Mouse (Mus musculus) retina, embryonic 14.5 days (tissue): Measurements from ENCODE around the gene Coq8a.

ENCODE experiments used
- DNase-seq: peaks from one replicate; pipeline ENCODE4 v3.0.0-alpha.2; 2015; ENCODE audit warnings: low spot score

Gene Coq8a

GRCm38 (mm10) chr1:180198959-180199714, at the start of gene Coq8a:
Coq8a (minus strand) TSS chr1:180199602.
- DNase-seq, result no peak

DNA sequence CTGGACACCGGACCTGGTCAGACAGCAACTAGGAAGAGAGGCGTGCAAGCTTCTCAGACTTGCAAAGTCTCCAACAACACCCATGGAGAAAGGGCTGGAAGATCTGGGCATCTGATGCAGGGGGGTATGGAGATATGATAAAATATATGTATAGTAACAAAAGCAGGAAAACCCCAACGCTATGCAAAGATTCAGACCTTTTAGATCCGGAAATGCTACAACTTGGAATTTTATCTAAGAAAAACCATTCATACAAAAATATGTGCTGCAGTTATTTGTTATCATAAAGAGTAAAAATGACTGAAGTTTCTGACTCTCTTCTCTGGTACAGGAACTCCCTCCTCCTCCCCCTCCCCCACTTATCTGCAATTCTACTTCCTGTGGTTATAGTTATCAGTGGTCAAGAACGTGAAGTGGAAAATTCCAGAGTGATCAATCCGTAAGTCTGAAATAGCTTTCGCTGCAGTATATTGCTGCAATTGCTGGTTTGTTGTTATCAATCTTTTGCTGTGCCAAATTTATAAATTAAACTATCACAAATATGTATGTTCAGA, 49.3 kb upstream of the Coq8a start:
- DNase-seq, result no peak

DNA sequence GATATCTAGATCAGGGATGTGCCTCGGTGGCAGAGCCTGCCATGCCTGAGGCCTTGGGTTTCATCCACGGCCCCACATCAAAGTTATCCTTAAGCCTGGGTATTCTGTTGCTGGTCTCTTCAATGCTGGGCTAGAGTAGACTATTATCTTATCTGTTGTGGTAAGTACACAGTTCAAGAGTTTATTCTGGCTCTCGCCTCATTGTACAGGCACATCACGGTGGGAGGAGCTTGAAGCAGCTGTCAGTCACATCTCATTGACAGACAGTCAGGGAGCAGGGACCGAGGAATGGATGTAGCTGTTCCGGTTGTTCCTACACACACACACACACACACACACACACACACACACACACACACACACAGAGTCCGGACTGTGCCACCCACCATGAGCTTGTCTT, 48.5 kb upstream of the Coq8a start:
- DNase-seq, result no peak

- no peak for DNase-seq
Observed at GRCm38 (mm10) chr1:180245741-180246507, 46.5 kb upstream of the Coq8a start.

DNA sequence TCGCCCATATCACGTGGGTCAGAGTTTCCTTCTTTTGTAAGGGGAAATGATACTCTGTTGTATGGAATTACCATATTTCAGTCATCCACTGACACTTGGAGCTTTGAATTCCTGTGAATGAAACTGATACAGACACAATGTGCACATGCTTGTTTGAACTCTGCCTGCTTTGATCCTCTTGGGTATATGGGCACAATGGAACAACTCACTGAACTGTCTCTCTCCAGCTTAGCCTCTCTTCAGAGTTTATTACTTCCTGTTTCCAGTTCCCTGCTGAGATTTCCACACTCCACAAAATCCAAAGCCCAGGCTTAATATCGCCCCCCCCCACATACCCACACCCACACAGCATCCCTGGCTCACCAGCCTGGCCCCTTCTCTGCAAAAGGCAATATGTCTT, 32.3 kb upstream of the Coq8a start:
- DNase-seq, result no peak

DNA sequence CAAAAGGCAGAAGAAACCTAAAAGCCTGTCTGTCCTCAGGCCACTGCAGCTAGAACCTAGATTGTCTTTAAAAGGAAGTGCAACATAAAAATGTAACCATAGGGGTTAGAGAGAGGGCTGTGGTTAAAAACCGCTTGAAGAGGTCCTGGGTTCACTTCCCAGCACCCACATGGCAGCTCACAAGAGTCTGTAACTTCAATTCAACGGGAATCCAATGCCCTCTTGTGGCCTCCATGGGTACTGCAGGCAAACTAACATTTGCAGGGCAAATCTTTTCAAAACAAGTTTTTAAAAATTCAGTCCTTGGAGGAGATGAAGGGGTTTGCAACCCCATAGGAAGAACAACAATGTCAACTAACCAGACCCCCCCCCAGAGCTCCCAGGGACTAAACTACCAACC, 31.2 kb upstream of the Coq8a start:
- peak; percentile 61 for DNase-seq

DNA sequence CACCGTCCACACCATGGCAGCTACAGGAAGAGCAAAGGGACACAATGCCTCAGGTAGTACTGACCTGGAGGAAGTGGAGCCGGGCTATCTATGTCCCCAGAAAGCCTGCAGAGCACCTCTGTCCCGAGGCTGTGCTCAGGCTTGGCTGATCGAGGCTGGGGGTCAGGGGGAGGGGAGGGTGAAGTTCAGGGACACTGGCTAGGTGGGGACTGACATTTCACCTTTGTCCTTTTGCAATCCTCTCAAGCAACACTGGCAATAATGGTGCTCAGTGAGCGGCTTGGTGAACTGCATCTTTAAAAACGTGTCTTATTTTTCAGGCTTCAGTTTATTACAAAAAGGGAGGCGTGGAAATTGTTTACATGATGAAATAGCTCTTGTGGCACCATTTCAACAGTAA, 30.5 kb upstream of the Coq8a start:
- no peak for DNase-seq

GRCm38 (mm10) chr1:180228854-180229253, 29.5 kb upstream of the Coq8a start:
- DNase-seq, result no peak

DNA sequence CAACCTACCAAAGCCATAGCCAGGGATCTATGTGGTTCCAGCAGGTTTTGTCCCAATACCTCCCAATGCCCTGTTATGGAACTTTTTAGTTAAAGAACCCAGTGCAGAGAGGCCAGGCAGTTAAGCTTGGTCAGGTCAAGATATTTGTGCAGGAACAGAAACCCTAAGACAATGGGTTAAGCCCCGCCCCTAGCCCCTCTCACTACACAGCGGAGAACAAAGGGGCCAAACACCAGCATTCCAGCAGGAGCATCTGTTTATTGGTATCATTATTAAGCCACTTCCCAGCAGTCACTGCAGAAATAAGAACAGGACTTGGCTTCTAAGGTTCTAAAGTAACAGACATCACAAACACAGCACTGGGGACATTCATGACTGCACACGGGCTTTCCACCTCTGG, 27.4 kb upstream of the Coq8a start:
- DNase-seq, result peak; percentile 70

- DNase-seq, result peak; percentile 63
Observed at GRCm38 (mm10) chr1:180226221-180226713, 26.9 kb upstream of the Coq8a start.

- DNase-seq, result peak; percentile 67
Observed at GRCm38 (mm10) chr1:180225500-180226220, 26.3 kb upstream of the Coq8a start.

DNA sequence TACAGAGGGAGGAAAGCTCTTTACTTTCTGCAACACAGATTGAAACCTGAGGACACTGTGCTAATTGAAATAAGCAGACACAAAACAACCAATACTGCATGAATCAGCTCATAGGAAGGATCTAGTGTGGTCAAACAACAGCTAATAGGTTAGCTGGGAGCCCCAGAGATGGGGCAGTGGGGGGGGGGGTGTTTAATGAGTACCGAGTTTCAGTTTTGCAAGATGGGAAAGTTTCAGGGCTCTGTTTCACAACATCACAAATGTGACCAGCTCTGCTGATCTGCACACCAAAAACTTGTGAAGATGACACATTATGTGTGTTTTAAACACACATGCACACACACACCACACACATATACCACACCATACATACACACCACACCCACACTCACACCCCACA, 22.6 kb upstream of the Coq8a start:
- no peak for DNase-seq

DNA sequence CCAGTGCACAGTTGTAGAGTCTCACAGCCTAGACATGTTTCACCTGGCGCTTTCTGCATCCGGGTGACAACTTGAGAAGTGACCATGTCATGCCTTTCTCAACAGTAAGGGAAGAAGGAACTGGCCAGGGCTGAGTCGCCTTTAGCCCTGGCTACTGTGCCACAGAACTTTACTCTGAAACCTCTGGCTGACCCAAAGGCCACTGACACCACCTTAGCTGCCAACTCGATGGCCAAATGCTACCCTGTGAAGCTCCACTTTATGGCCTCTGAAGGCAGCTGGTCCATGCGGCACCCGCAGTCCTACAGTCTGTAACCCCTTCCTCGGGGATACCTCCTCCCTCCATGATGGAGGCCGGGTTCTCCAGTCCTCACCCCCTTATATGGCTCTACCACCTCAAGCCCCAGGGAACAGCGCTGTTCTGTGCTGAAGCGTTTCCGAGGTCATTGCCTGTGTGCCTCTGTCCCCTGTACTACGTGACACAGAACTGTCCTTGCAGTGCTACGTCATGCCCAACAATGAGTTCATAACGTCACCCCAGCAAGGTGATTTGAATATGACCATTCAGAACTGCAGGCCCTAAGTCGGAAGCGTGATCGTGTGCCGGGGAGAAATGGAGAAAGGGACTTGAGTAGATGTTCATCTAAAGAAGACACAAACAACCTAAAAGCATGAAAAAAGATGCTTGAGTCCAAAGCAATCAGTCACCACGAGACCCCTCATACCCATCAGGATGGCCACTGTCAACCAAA, 21.6 kb upstream of the Coq8a start:
- DNase-seq, result no peak

- no peak for DNase-seq
Observed at GRCm38 (mm10) chr1:180216541-180217276, 17.3 kb upstream of the Coq8a start.

- peak; percentile 89 for DNase-seq
Observed at GRCm38 (mm10) chr1:180215044-180215443, 15.6 kb upstream of the Coq8a start.

DNA sequence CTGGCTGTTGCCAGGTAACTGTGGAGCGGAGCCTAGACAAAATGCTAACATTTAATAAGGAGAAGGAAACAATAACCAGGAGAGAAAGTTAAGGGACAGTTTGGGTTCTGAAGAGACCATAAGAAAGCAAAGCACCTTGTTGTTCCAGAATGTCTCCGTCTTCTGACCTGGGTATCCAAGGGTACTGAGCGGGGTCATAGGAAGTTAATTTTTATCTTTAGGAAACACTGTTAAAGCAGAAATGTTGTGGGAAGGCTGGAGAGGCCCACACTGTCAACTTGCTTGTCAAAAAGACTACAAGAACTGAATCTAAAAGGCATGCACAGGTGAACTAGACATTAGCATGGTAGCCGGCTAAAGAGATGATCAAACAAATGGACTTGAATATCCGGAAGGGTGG, 13.5 kb upstream of the Coq8a start:
- DNase-seq, result no peak

DNA sequence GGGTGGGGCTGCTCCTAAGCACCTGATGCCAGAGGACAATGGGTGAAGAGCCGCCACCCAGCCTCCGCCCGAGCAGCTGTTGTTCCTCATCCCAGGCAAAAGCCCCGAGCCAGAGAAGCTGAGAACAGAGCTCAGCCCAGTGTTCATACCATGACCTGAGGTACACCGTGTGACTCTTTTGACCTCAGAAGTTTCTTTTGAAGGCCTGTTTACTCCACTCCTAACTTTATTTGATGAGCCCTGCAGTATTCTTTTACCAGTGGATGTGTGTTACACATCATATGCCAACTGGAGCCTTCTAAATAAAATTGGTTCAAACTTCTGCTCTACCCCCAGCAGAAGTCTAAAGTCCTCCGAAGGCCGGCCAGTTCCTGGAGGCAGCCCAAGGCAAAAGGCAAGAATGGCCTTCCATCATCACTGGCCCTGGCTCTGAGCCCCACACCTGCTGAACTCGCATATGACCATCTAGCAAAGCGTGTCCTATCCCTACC, 11.4 kb upstream of the Coq8a start:
- DNase-seq, result no peak

GRCm38 (mm10) chr1:180210031-180210432, 10.6 kb upstream of the Coq8a start:
- DNase-seq, result no peak

DNA sequence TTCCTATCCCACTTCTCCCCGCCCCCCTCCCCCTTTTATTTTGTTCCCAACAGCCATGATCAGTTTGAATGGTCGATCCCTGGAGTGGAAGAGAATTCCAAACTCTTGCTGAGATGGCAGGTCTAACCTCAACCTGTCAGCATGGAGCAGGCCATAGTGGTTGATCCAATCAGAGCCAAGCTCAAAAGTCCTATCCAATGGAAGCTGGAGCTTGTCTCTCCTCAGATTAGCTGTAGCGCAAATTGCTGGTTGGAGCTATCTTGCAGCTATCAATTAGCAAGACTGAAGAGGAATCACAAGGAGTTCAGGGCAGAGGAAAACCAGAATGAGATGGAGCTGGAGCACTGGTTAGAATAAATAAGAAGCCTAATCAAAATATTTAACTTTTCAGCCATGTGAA, 9.0 kb upstream of the Coq8a start:
- DNase-seq, result no peak

DNA sequence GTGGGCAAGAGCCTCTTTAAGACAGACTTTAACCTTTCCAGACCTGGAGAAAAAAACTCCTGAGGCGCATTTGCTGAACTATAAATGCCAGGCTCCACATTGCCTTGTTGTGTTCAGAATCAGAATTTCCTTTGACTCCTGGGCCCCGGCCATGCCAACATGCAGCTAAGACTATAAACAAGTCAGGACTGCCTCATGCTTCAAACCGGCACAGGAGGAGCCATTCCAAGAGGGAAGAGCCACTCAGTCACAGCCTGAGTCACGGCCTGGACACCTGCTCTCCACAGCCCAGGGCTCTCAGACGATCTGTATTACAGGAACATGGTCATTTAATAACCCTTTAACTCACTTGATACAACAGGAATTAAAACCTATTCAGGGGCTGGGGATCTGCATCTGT, 1.3 kb upstream of the Coq8a start:
- DNase-seq, result no peak

DNA sequence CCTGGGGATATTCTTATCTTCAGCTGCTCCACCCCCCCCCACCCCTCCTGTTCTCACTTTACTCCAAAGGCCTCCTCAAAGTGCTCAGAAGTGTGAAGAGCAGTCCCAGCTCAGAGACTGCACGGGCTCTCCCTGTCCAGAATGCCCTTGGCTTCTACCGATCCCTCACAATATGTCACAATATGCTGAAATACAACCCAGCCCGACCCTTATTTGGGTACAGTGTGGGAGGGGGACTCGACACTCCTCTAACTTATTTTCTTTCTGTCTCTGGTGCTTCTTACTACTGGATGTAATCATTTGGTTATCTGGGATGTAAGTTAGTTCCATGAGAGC, 281 bp upstream of the Coq8a start:
- no peak for DNase-seq
